Mouse (Mus musculus): Measurements from ENCODE around the gene Tacstd2. TPM values are rescaled to one million over a fixed set of nuclear protein-coding genes. Genes with fewer than 3 reads are reported as not detected.
A peak's percentile ranks its signal among the peaks of the same experiment; 100 is the strongest.

The Tacstd2 gene
- polyA plus RNA-seq (2015; fragmentation: Nextera tagmentation; extraction: Ambion mirVana) = 15.6 and 16.8 TPM in 2 replicates

GRCm38 (mm10) chr6:67535777-67536054 is at the start of gene Tacstd2:
TSS of gene Tacstd2 (minus strand) at chr6:67535796.
- ATAC-seq (ENCODE audit: borderline replicate concordance, extremely low read depth, low FRiP score, low TSS enrichment) = peak; percentile 47; the same call in 1 of the 2 replicates
- H3K9ac ChIP-seq = peak within 1 kb of the TSS; percentile 19; the same call in 1 of the 2 replicates

GRCm38 (mm10) chr6:67566270-67566669 is 30.7 kb upstream of the Tacstd2 start:
- Histone ChIP-seq H3K4me3 (no peak overlapping the region), H3K9ac (no peak overlapping the region), H3K9me3 (no peaks in the 10 kb centered on the region), H3K27ac (no peak overlapping the region), H3K4me2 (no peak overlapping the region), H3K36me3 (no peaks in the 10 kb centered on the region), H3K27me3 (no peaks in the 10 kb centered on the region), H3K4me1 (no peaks in the 10 kb centered on the region)
- no peak for ATAC-seq (ENCODE audit: borderline replicate concordance, extremely low read depth, low FRiP score, low TSS enrichment)
- WGBS = 81% methylated on average over 3 of the region's 3 CpGs

More at GRCm38 (mm10) chr6:67535777-67536054, at the start of gene Tacstd2:
- Histone ChIP-seq H3K9me3 (no peaks in the 10 kb centered on the region), H3K27ac (no peak within 1 kb of the TSS), H3K27me3 (peaks cover 51% of the 10 kb centered on the region), H3K4me2 (peak within 1 kb of the TSS; percentile 70), H3K4me1 (no peaks in the 10 kb centered on the region; the same call in none of the 2 replicates), H3K4me3 (peak within 1 kb of the TSS; percentile 40), H3K36me3 (no peaks in the 10 kb centered on the region)
- 2% methylated on average over 8 of the region's 8 CpGs for WGBS

- Histone ChIP-seq H3K36me3 (no peaks in the 10 kb centered on the region), H3K4me1 (no peaks in the 10 kb centered on the region)
These were observed 19.8 kb upstream of the Tacstd2 start for GRCm38 (mm10) chr6:67555376-67555775.

GRCm38 (mm10) chr6:67549550-67549949 is 14.0 kb upstream of the Tacstd2 start:
- H3K4me2 ChIP-seq = no peak overlapping the region
- H3K9ac ChIP-seq = no peak overlapping the region
- H3K36me3 ChIP-seq = no peaks in the 10 kb centered on the region
- no peak overlapping the region for H3K27ac ChIP-seq
- 12% methylated on average over 1 of the region's 1 CpGs for WGBS
- no peaks in the 10 kb centered on the region for H3K4me1 ChIP-seq
- ATAC-seq (ENCODE audit: borderline replicate concordance, extremely low read depth, low FRiP score, low TSS enrichment) = no peak
- no peak overlapping the region for H3K4me3 ChIP-seq
- H3K9me3 ChIP-seq = no peaks in the 10 kb centered on the region
- no peaks in the 10 kb centered on the region for H3K27me3 ChIP-seq

More at GRCm38 (mm10) chr6:67555376-67555775, 19.8 kb upstream of the Tacstd2 start:
- Histone ChIP-seq H3K27ac (no peak overlapping the region), H3K4me2 (no peak overlapping the region), H3K4me3 (no peak overlapping the region), H3K9ac (no peak overlapping the region), H3K9me3 (no peaks in the 10 kb centered on the region), H3K27me3 (no peaks in the 10 kb centered on the region)
- no peak for ATAC-seq (ENCODE audit: borderline replicate concordance, extremely low read depth, low FRiP score, low TSS enrichment)

- Histone ChIP-seq H3K9ac (peak overlapping the region; percentile 19; the same call in 1 of the 2 replicates), H3K27ac (no peak overlapping the region), H3K9me3 (no peaks in the 10 kb centered on the region), H3K36me3 (no peaks in the 10 kb centered on the region), H3K27me3 (peaks cover 51% of the 10 kb centered on the region), H3K4me1 (no peaks in the 10 kb centered on the region; the same call in none of the 2 replicates), H3K4me2 (peak overlapping the region; percentile 70), H3K4me3 (peak overlapping the region; percentile 40)
- under 1% methylated on average over 62 of the region's 62 CpGs for WGBS
- 0 out of 2 replicates have a peak, but pooled peaks have one; percentile 15 for ATAC-seq (ENCODE audit: borderline replicate concordance, extremely low read depth, low FRiP score, low TSS enrichment)
These were observed 405 bp downstream of the Tacstd2 start for GRCm38 (mm10) chr6:67535005-67535776.

GRCm38 (mm10) chr6:67534191-67535004 is 1.2 kb downstream of the Tacstd2 start:
- H3K36me3 ChIP-seq = no peaks in the 10 kb centered on the region
- H3K4me2 ChIP-seq = peak overlapping the region; percentile 70
- ATAC-seq (ENCODE audit: borderline replicate concordance, extremely low read depth, low FRiP score, low TSS enrichment) = no peak
- H3K4me3 ChIP-seq = peak overlapping the region; percentile 40
- H3K9ac ChIP-seq = peak overlapping the region; percentile 19; the same call in 1 of the 2 replicates
- H3K27ac ChIP-seq = no peak overlapping the region
- no peaks in the 10 kb centered on the region for H3K9me3 ChIP-seq
- H3K4me1 ChIP-seq = no peaks in the 10 kb centered on the region; the same call in none of the 2 replicates
- WGBS = 8% methylated on average over 31 of the region's 31 CpGs
- H3K27me3 ChIP-seq = peaks cover 51% of the 10 kb centered on the region

- peaks cover 51% of the 10 kb centered on the region for H3K27me3 ChIP-seq
- H3K9me3 ChIP-seq = no peaks in the 10 kb centered on the region
- WGBS = 5% methylated on average over 29 of the region's 29 CpGs
- H3K9ac ChIP-seq = no peak overlapping the region
- peak overlapping the region; percentile 42 for H3K4me2 ChIP-seq
- H3K36me3 ChIP-seq = no peaks in the 10 kb centered on the region
- H3K4me1 ChIP-seq = no peaks in the 10 kb centered on the region; the same call in none of the 2 replicates
- H3K4me3 ChIP-seq = no peak overlapping the region
- H3K27ac ChIP-seq = peak overlapping the region; percentile 74
- peak; percentile 89 for ATAC-seq (ENCODE audit: borderline replicate concordance, extremely low read depth, low FRiP score, low TSS enrichment)
These were observed 2.7 kb downstream of the Tacstd2 start for GRCm38 (mm10) chr6:67532665-67533440.

- Histone ChIP-seq H3K36me3 (no peaks in the 10 kb centered on the region), H3K27me3 (peaks cover 47% of the 10 kb centered on the region), H3K4me3 (no peak overlapping the region), H3K9ac (no peak overlapping the region), H3K27ac (no peak overlapping the region), H3K9me3 (no peaks in the 10 kb centered on the region), H3K4me1 (no peaks in the 10 kb centered on the region; the same call in none of the 2 replicates), H3K4me2 (no peak overlapping the region)
- 51% methylated on average over 7 of the region's 7 CpGs for WGBS
- no peak for ATAC-seq (ENCODE audit: borderline replicate concordance, extremely low read depth, low FRiP score, low TSS enrichment)
These were observed 3.8 kb downstream of the Tacstd2 start for GRCm38 (mm10) chr6:67531822-67532162.

GRCm38 (mm10) chr6:67530992-67531821 is 4.4 kb downstream of the Tacstd2 start:
- no peak for ATAC-seq (ENCODE audit: borderline replicate concordance, extremely low read depth, low FRiP score, low TSS enrichment)
- Histone ChIP-seq H3K36me3 (no peaks in the 10 kb centered on the region), H3K4me3 (no peak overlapping the region), H3K9me3 (no peaks in the 10 kb centered on the region), H3K27me3 (peaks cover 41% of the 10 kb centered on the region), H3K4me1 (no peaks in the 10 kb centered on the region; the same call in none of the 2 replicates), H3K27ac (no peak overlapping the region), H3K9ac (no peak overlapping the region), H3K4me2 (no peak overlapping the region)
- WGBS = 54% methylated on average over 9 of the region's 9 CpGs

GRCm38 (mm10) chr6:67526356-67526755 is 9.2 kb downstream of the Tacstd2 start:
- Histone ChIP-seq H3K4me1 (no peaks in the 10 kb centered on the region), H3K9ac (no peak overlapping the region), H3K27me3 (no peaks in the 10 kb centered on the region), H3K4me3 (no peak overlapping the region), H3K9me3 (no peaks in the 10 kb centered on the region), H3K4me2 (no peak overlapping the region), H3K27ac (no peak overlapping the region), H3K36me3 (no peaks in the 10 kb centered on the region)
- WGBS = 80% methylated on average over 5 of the region's 5 CpGs
- no peak for ATAC-seq (ENCODE audit: borderline replicate concordance, extremely low read depth, low FRiP score, low TSS enrichment)

GRCm38 (mm10) chr6:67510752-67511151 is 24.8 kb downstream of the Tacstd2 start:
- no peak for ATAC-seq (ENCODE audit: borderline replicate concordance, extremely low read depth, low FRiP score, low TSS enrichment)
- Histone ChIP-seq H3K9me3 (no peaks in the 10 kb centered on the region), H3K36me3 (no peaks in the 10 kb centered on the region), H3K27me3 (no peaks in the 10 kb centered on the region), H3K9ac (no peak overlapping the region), H3K27ac (no peak overlapping the region), H3K4me1 (no peaks in the 10 kb centered on the region), H3K4me3 (no peak overlapping the region), H3K4me2 (no peak overlapping the region)

All from lung, embryonic 15.5 days (tissue).